Mouse (Mus musculus): ENCODE data around the gene Frmd4b.

- TF ChIP-seq CTCF (IDR thresholded peaks at IDR 0.05; ENCODE audit: control insufficient read depth, insufficient read depth, insufficient replicate concordance, low read depth, low read length) (no peak), POLR2A (IDR thresholded peaks at IDR 0.05; ENCODE audit: control insufficient read depth, low read depth, low read length) (no peak)
These were observed 317.2 kb downstream of the Frmd4b start for GRCm38 (mm10) chr6:97300180-97300579.
